Mouse (Mus musculus): ENCODE data around the gene Krtap19-5.

DNA sequence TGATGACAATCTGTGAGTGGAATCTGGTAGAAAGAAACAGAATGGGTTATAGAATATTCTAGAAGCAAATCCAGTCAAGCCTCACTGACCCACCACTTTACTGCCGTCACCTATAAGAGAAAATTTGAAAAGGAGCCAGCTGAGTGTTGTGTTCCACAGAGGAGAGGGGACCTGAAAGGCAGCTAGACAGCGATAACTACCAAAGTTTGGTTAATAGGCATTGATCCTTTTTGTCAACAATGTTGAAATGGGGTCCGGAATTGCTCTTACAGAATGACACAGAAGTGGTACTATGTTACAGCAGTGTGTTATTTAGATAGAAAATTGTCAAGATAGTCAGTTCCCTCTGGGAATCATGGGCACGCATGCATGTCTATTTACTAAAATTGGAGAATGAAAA lies 47.7 kb downstream of the Krtap19-5 start:
- no peak for TF ChIP-seq USF1 (IDR thresholded peaks at IDR 0.05; ENCODE audit: low read depth)
- TF ChIP-seq CTCF (IDR thresholded peaks at IDR 0.05; ENCODE audit: control insufficient read depth, insufficient read depth, insufficient read length), result no peak
- TF ChIP-seq CEBPB (IDR thresholded peaks at IDR 0.05; ENCODE audit: low read depth), result no peak
- TF ChIP-seq MYOD1 (IDR thresholded peaks at IDR 0.05; ENCODE audit: control insufficient read depth, insufficient read length, low read depth), result no peak
